Mouse (Mus musculus): ENCODE data around the gene Camkv. TPM values are rescaled to one million over a fixed set of nuclear protein-coding genes. Genes with fewer than 3 reads are reported as not detected.

Camkv gene
- polyA plus RNA-seq, 1 experiment from 2014 or later: 0.07 TPM

- Histone ChIP-seq H3K27ac (replicated peaks in 1 of 2; ENCODE audit: control insufficient read depth in 1 of 2, insufficient read depth in 1 of 2, low read depth in 2 of 2, low read length in 2 of 2) (no peak overlapping the region), H3K4me1 (ENCODE audit: control insufficient read depth in 2 of 2, insufficient read depth in 2 of 2, low read length in 2 of 2) (peaks cover 3 to 5% of the 10 kb centered on the region in 2 experiments; a peak in 2 of 4 replicates), H3K9ac (ENCODE audit: low read length) (no peak overlapping the region; the same call in 1 of the 2 replicates), H3K27me3 (ENCODE audit: control insufficient read depth, insufficient read depth, low read length) (no peaks in the 10 kb centered on the region), H3K4me2 (ENCODE audit: low read length) (no peak overlapping the region), H3K36me3 (ENCODE audit: control insufficient read depth, insufficient read depth, low read length) (peaks cover 36% of the 10 kb centered on the region), H3K4me3 (ENCODE audit: control insufficient read depth in 1 of 2, insufficient read depth in 1 of 2, low read depth in 1 of 2, low read length in 2 of 2) (no peak overlapping the region), H3K9me3 (ENCODE audit: control insufficient read depth, low read length) (no peaks in the 10 kb centered on the region)
- 58% methylated on average over 6 of the region's 6 CpGs for WGBS
- ATAC-seq (ENCODE audit: insufficient number of reproducible peaks, insufficient read depth, low FRiP score, low read depth): no peak
Observed at GRCm38 (mm10) chr9:107955613-107956289, 20.3 kb downstream of the Camkv start.

GRCm38 (mm10) chr9:107957141-107957540 lies 21.7 kb downstream of the Camkv start:
- Histone ChIP-seq H3K27ac (replicated peaks in 1 of 2; ENCODE audit: control insufficient read depth in 1 of 2, insufficient read depth in 1 of 2, low read depth in 2 of 2, low read length in 2 of 2) (no peak overlapping the region), H3K4me2 (ENCODE audit: low read length) (no peak overlapping the region), H3K9ac (ENCODE audit: low read length) (no peak overlapping the region), H3K27me3 (ENCODE audit: control insufficient read depth, insufficient read depth, low read length) (no peaks in the 10 kb centered on the region), H3K4me1 (ENCODE audit: control insufficient read depth in 2 of 2, insufficient read depth in 2 of 2, low read length in 2 of 2) (no peaks in the 10 kb centered on the region), H3K4me3 (ENCODE audit: control insufficient read depth in 1 of 2, insufficient read depth in 1 of 2, low read depth in 1 of 2, low read length in 2 of 2) (no peak overlapping the region), H3K9me3 (ENCODE audit: control insufficient read depth, low read length) (no peaks in the 10 kb centered on the region), H3K36me3 (ENCODE audit: control insufficient read depth, insufficient read depth, low read length) (peaks cover 49% of the 10 kb centered on the region)
- no peak for ATAC-seq (ENCODE audit: insufficient number of reproducible peaks, insufficient read depth, low FRiP score, low read depth)
- 64% methylated on average over 6 of the region's 6 CpGs for WGBS

- Histone ChIP-seq H3K27ac (replicated peaks in 1 of 2; ENCODE audit: control insufficient read depth in 1 of 2, insufficient read depth in 1 of 2, low read depth in 2 of 2, low read length in 2 of 2) (no peak overlapping the region), H3K4me2 (ENCODE audit: low read length) (no peak overlapping the region), H3K36me3 (ENCODE audit: control insufficient read depth, insufficient read depth, low read length) (peaks cover 56% of the 10 kb centered on the region), H3K4me3 (ENCODE audit: control insufficient read depth in 1 of 2, insufficient read depth in 1 of 2, low read depth in 1 of 2, low read length in 2 of 2) (no peak overlapping the region), H3K4me1 (ENCODE audit: control insufficient read depth in 2 of 2, insufficient read depth in 2 of 2, low read length in 2 of 2) (peaks cover 0 to 8% of the 10 kb centered on the region in 2 experiments; a peak in 1 of 4 replicates), H3K9ac (ENCODE audit: low read length) (no peak overlapping the region), H3K27me3 (ENCODE audit: control insufficient read depth, insufficient read depth, low read length) (no peaks in the 10 kb centered on the region), H3K9me3 (ENCODE audit: control insufficient read depth, low read length) (no peaks in the 10 kb centered on the region)
- ATAC-seq (ENCODE audit: insufficient number of reproducible peaks, insufficient read depth, low FRiP score, low read depth): no peak
- WGBS: 71% methylated on average over 6 of the region's 6 CpGs
Observed at GRCm38 (mm10) chr9:107959896-107960295, 24.4 kb downstream of the Camkv start.

- no peak overlapping the region for H3K4me2 ChIP-seq (ENCODE audit: low read length)
- no peaks in the 10 kb centered on the region for H3K9me3 ChIP-seq (ENCODE audit: control insufficient read depth, low read length)
- H3K27ac ChIP-seq (replicated peaks in 1 of 2; ENCODE audit: control insufficient read depth in 1 of 2, insufficient read depth in 1 of 2, low read depth in 2 of 2, low read length in 2 of 2): no peak overlapping the region
- peaks cover 63% of the 10 kb centered on the region for H3K36me3 ChIP-seq (ENCODE audit: control insufficient read depth, insufficient read depth, low read length)
- ATAC-seq (ENCODE audit: insufficient number of reproducible peaks, insufficient read depth, low FRiP score, low read depth): no peak
- H3K4me3 ChIP-seq (ENCODE audit: control insufficient read depth in 1 of 2, insufficient read depth in 1 of 2, low read depth in 1 of 2, low read length in 2 of 2): no peak overlapping the region
- 75% methylated on average over 4 of the region's 4 CpGs for WGBS
- no peaks in the 10 kb centered on the region for H3K27me3 ChIP-seq (ENCODE audit: control insufficient read depth, insufficient read depth, low read length)
- no peak overlapping the region for H3K9ac ChIP-seq (ENCODE audit: low read length)
- peaks cover 0 to 8% of the 10 kb centered on the region in 2 experiments; a peak in 1 of 4 replicates for H3K4me1 ChIP-seq (ENCODE audit: control insufficient read depth in 2 of 2, insufficient read depth in 2 of 2, low read length in 2 of 2)
Observed at GRCm38 (mm10) chr9:107960928-107961327, 25.5 kb downstream of the Camkv start.

- Histone ChIP-seq H3K9ac (ENCODE audit: low read length) (no peak overlapping the region), H3K36me3 (ENCODE audit: control insufficient read depth, insufficient read depth, low read length) (peaks cover 63% of the 10 kb centered on the region), H3K9me3 (ENCODE audit: control insufficient read depth, low read length) (no peaks in the 10 kb centered on the region), H3K4me3 (ENCODE audit: control insufficient read depth in 1 of 2, insufficient read depth in 1 of 2, low read depth in 1 of 2, low read length in 2 of 2) (no peak overlapping the region), H3K27me3 (ENCODE audit: control insufficient read depth, insufficient read depth, low read length) (no peaks in the 10 kb centered on the region), H3K4me2 (ENCODE audit: low read length) (no peak overlapping the region), H3K4me1 (ENCODE audit: control insufficient read depth in 2 of 2, insufficient read depth in 2 of 2, low read length in 2 of 2) (peaks cover 0 to 8% of the 10 kb centered on the region in 2 experiments; a peak in 1 of 4 replicates), H3K27ac (replicated peaks in 1 of 2; ENCODE audit: control insufficient read depth in 1 of 2, insufficient read depth in 1 of 2, low read depth in 2 of 2, low read length in 2 of 2) (no peak overlapping the region)
- ATAC-seq (ENCODE audit: insufficient number of reproducible peaks, insufficient read depth, low FRiP score, low read depth): no peak
- 92% methylated on average over 10 of the region's 10 CpGs for WGBS
Observed at GRCm38 (mm10) chr9:107961351-107961762, 25.9 kb downstream of the Camkv start.

- no peaks in the 10 kb centered on the region for H3K27me3 ChIP-seq (ENCODE audit: control insufficient read depth, insufficient read depth, low read length)
- no peaks in the 10 kb centered on the region for H3K9me3 ChIP-seq (ENCODE audit: control insufficient read depth, low read length)
- H3K9ac ChIP-seq (ENCODE audit: low read length): no peak overlapping the region; the same call in 1 of the 2 replicates
- WGBS: 40% methylated on average over 5 of the region's 5 CpGs
- H3K36me3 ChIP-seq (ENCODE audit: control insufficient read depth, insufficient read depth, low read length): peaks cover 61% of the 10 kb centered on the region
- H3K4me2 ChIP-seq (ENCODE audit: low read length): no peak overlapping the region
- H3K27ac ChIP-seq (replicated peaks in 1 of 2; ENCODE audit: control insufficient read depth in 1 of 2, insufficient read depth in 1 of 2, low read depth in 2 of 2, low read length in 2 of 2): no peak overlapping the region
- H3K4me1 ChIP-seq (ENCODE audit: control insufficient read depth in 2 of 2, insufficient read depth in 2 of 2, low read length in 2 of 2): peaks cover 0 to 8% of the 10 kb centered on the region in 2 experiments; a peak in 1 of 4 replicates
- H3K4me3 ChIP-seq (ENCODE audit: control insufficient read depth in 1 of 2, insufficient read depth in 1 of 2, low read depth in 1 of 2, low read length in 2 of 2): no peak overlapping the region
- ATAC-seq (ENCODE audit: insufficient number of reproducible peaks, insufficient read depth, low FRiP score, low read depth): no peak
Observed at GRCm38 (mm10) chr9:107961881-107962280, 26.4 kb downstream of the Camkv start.

GRCm38 (mm10) chr9:107962916-107963315 lies 27.4 kb downstream of the Camkv start:
- peaks cover 0 to 8% of the 10 kb centered on the region in 2 experiments; a peak in 1 of 4 replicates for H3K4me1 ChIP-seq (ENCODE audit: control insufficient read depth in 2 of 2, insufficient read depth in 2 of 2, low read length in 2 of 2)

More at GRCm38 (mm10) chr9:107962916-107963315, 27.4 kb downstream of the Camkv start:
- no peak for ATAC-seq (ENCODE audit: insufficient number of reproducible peaks, insufficient read depth, low FRiP score, low read depth)
- Histone ChIP-seq H3K27me3 (ENCODE audit: control insufficient read depth, insufficient read depth, low read length) (no peaks in the 10 kb centered on the region), H3K36me3 (ENCODE audit: control insufficient read depth, insufficient read depth, low read length) (peaks cover 51% of the 10 kb centered on the region), H3K27ac (replicated peaks in 1 of 2; ENCODE audit: control insufficient read depth in 1 of 2, insufficient read depth in 1 of 2, low read depth in 2 of 2, low read length in 2 of 2) (no peak overlapping the region), H3K4me3 (ENCODE audit: control insufficient read depth in 1 of 2, insufficient read depth in 1 of 2, low read depth in 1 of 2, low read length in 2 of 2) (no peak overlapping the region), H3K4me2 (ENCODE audit: low read length) (no peak overlapping the region), H3K9ac (ENCODE audit: low read length) (no peak overlapping the region), H3K9me3 (ENCODE audit: control insufficient read depth, low read length) (no peaks in the 10 kb centered on the region)
- 93% methylated on average over 9 of the region's 9 CpGs for WGBS

All from heart, embryonic 14.5 days (tissue).